Mouse (Mus musculus): ENCODE measurements at regions not wholly inside any gene's neighbourhood (a gene's known extent, or its start where the extent isn't known, plus 50 kb on each side); places are given as distances from the start of the nearest gene placed in this dataset.
"Not testable (repeated sequence)": the region's sequence is repeated elsewhere in the genome, so short reads cannot be mapped to it uniquely, and the experiment has no call there.

DNA sequence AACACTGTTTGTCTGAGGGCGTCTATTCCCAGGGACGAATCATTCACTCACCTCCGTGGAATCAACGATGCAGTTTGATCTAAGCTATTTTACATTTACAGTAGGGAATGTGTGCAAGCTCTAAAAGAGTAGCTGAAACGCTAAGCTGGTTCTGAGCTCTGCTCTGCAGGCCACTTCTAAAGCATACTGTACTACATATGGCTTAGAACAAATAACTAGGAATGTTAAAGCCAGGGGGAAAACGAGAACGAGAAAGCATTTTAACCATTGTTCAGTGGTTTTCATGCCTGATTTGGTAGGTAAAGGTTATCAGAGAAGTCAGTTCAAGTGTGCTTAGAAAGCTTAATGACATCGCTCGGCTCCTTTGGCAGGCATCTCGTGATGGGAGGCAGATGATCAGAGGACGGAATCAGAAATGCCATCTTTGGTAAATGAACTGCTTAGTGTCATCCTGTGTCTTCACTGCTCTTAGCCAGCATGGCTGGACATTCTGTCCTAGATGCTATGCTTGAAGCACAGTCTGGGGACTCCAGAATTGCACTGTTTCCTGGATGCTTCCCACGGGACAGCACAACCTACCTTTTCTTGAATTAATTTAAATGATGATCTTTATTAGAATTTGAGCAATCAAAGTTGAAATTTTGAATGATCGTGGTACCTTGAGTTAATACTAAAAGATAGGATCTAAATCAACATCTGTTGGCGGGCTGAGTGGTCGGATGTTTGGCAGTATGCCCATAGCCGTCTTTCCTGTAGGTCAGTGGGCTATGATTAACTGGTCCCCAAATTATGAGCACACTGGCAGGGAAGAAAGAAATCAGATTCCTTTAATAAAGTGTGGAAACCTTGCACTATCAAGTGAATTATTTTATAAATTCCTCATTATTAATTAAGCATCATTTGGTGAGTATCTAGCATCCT, 495.2 kb downstream of the Hace1 start:
- no peak for DNase-seq (ENCODE audit: low spot score in 2 of 2)

DNA sequence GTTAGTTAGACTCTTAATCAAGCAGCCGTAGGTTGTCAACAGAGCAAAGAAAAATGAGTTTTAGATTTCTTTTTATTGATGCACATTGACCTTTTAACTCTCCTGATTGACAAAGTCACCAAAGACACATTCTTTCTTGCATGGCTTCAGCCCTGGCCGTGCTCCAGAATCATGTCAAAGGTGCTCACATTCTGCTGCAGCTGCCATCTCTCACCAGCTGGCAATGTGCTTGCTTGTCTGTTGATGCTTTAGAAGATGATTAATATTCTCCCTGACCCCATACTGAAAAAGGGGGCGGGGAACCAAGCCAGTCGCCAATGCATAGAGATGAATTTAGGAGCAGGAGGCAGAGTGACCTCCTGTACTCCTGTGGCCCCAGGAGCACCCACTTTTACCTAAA, 510.1 kb downstream of the Hace1 start:
- DNase-seq (ENCODE audit: low spot score in 2 of 2): no peak

DNA sequence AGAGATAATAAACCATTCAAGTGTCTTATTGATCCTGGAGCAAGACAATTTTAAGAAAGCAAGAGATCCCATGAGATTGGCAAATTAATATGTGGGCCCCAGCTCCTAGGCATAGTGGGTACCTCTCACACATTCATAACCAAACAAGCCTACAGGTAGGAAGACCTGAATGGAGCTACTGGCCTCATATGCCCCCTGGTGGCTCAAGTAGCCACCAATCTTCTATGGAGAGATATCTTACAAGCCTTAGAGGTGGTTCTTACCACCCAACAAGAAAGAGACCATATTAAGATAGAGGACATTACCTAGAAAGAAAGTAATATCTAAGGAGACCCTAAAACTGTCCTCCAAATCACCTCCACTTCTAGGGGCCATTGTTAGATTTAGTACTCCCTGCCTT, 523.2 kb downstream of the Hace1 start:
- no peak for DNase-seq (ENCODE audit: low spot score in 2 of 2)

- no peak for DNase-seq (ENCODE audit: low spot score in 2 of 2)
These were observed 531.2 kb downstream of the Hace1 start for GRCm38 (mm10) chr10:46108810-46109209.

GRCm38 (mm10) chr10:46114631-46115130, 537.1 kb downstream of the Hace1 start:
- DNase-seq (ENCODE audit: low spot score in 2 of 2): no peak

GRCm38 (mm10) chr10:46122409-46122808, 544.8 kb downstream of the Hace1 start:
- not testable (repeated sequence) for DNase-seq (ENCODE audit: low spot score in 2 of 2)

GRCm38 (mm10) chr10:46123795-46124194, 546.2 kb downstream of the Hace1 start:
- no peak for DNase-seq (ENCODE audit: low spot score in 2 of 2)

DNA sequence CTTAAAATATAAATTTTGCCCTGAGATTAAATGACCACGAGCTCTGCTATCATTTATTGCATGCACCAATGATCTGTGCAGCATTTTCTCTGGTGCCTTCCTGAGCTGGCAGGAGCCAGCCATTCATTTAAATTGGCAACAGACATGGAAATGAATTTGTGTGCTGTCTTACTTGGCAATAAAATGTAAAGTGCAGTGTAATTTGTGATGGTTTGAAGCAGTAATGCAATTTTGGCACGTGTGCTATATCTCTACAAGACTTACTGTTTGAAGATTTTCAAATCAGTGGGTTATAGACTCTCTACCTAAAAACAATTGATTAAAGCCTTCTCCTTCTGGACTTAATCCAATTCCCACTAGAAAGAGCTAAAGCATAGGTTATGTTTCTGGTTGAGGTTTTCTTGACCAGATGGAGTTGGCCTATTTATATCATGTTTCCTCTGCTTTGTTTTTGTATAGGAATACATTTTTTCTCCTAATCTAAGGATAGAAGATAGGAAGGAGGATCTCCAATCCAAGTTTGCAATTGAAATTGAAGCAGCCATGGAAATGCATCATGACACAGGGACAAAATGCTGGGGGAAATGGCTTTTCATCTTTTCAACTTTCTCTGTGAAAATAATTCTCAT, 557.6 kb downstream of the Hace1 start:
- DNase-seq (ENCODE audit: low spot score in 2 of 2): no peak

DNA sequence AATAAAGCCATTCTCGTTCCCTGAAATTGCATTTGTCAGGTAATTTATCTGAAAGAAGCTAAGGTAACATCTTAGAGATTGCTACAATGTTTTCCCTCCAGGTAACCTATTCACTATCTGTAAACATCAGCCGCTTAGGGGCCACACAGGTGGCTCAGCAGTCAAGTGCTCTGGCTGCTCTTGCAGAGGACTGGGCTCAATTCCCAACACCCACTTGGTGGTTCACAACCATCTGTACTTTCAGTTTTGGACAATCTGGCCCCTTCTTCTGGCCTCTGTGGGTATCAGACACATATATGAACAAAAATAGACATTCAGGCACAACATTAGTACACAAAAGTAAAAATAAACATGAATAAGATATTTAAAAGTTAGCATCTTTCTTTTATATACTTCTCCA, 596.4 kb downstream of the Hace1 start:
- no peak for DNase-seq (ENCODE audit: low spot score in 2 of 2)

- no peak for DNase-seq (ENCODE audit: low spot score in 2 of 2)
These were observed 608.3 kb downstream of the Hace1 start for GRCm38 (mm10) chr10:46185763-46186458.

GRCm38 (mm10) chr10:46194143-46194542, 616.5 kb downstream of the Hace1 start:
- no peak for DNase-seq (ENCODE audit: low spot score in 2 of 2)

- no peak for DNase-seq (ENCODE audit: low spot score in 2 of 2)
These were observed 649.3 kb downstream of the Hace1 start for GRCm38 (mm10) chr10:46226837-46227402.

DNA sequence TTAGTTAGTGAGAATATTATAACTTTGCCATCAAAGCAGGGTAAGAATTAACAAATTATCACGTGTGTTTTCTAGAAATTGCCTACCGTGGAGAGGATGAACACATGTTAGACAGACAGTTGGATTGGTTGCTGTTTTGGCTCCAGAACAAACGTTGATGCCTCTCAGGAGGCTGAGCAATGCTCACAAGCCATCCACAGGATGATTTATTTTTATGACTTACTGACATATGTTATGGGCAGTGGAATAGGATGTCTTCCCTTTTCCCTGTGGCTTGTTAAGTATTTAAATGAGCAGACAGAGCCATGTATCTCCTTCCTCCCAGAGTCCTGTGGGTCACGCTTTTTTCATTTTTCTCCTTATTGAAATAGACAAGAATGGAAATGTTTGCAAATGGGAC, 652.0 kb downstream of the Hace1 start:
- no peak for DNase-seq (ENCODE audit: low spot score in 2 of 2)

- no peak for DNase-seq (ENCODE audit: low spot score in 2 of 2)
These were observed 658.0 kb downstream of the Hace1 start for GRCm38 (mm10) chr10:46235581-46235980.

- no peak for DNase-seq (ENCODE audit: low spot score in 2 of 2)
These were observed 677.9 kb downstream of the Hace1 start for GRCm38 (mm10) chr10:46255575-46255974.

DNA sequence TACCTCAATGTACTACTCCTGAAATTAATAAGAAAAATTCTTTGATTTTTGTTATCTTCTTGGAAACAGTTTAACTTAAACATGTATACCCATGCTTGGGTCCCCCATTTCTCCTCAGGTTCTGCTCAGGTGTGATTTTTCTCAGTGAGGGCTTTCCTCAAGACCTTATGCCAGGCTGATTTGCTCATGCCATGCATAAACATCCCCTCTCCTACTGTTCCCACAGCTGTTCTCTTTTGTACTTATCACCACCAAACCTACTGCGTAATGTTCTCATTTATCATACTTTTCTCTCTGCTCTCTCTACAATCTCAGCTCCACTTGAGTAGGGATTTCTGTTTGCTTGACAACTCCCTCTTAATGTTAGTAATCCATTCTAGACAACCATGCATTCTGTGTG, 692.1 kb downstream of the Hace1 start:
- no peak for DNase-seq (ENCODE audit: low spot score in 2 of 2)

DNA sequence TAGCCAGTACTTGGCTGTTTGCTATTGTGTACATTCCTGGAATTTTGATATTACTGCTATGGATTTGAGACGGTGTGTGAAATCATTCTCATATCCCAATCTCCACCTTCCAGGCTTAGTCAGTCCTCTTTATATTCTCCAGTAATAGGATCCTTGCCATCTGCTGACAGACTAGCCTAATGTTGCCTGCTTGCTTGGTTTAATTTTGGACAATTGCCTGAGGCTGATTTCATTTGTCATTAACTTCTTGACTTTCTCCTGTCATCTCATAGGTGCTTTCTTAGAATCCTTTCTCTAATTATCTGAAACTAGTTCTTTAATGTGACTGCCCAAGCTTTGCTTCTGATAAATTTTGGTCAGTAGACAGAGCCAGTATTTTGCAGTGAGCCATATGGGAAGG, 696.2 kb downstream of the Hace1 start:
- no peak for DNase-seq (ENCODE audit: low spot score in 2 of 2)

GRCm38 (mm10) chr10:46294290-46294689, 716.7 kb downstream of the Hace1 start:
- DNase-seq (ENCODE audit: low spot score in 2 of 2): no peak

DNA sequence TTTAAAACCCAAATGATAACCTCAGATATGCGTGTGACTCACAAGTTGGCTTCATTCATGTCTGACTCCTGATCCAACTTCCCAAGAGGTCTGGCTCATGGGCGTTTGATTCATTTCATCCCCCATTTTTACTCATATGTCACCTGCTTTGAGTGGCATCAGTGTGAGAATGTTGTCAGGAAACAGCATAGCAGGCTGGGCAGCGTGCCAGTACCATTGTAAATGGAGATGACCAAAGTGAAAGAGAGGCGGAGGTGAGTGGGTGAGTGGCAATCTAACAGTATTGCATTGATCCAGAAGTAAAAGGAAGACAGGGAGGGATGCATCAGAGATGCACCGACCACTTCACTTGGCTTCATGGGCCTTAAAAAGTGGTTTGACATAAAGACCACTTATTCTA, 720.7 kb downstream of the Hace1 start:
- no peak for DNase-seq (ENCODE audit: low spot score in 2 of 2)

DNA sequence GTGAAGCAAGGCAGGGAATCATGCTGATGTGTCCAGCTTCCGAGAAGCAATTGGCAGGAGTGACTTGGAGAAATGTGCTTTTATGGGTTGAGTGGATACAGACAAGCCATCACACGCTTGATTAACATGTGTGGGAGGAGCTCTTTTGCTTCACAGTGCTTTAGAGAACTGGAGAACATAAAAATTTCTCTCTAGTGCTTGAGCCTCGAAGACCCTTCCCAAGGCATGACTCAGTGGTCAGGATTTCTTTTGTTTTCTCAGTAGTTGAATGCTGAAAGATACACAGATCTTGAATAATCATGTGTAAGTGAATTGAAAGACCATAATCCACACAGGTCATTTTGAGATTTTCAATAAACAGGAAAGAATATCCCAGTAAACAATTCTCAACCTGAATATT, 721.9 kb downstream of the Hace1 start:
- no peak for DNase-seq (ENCODE audit: low spot score in 2 of 2)

DNA sequence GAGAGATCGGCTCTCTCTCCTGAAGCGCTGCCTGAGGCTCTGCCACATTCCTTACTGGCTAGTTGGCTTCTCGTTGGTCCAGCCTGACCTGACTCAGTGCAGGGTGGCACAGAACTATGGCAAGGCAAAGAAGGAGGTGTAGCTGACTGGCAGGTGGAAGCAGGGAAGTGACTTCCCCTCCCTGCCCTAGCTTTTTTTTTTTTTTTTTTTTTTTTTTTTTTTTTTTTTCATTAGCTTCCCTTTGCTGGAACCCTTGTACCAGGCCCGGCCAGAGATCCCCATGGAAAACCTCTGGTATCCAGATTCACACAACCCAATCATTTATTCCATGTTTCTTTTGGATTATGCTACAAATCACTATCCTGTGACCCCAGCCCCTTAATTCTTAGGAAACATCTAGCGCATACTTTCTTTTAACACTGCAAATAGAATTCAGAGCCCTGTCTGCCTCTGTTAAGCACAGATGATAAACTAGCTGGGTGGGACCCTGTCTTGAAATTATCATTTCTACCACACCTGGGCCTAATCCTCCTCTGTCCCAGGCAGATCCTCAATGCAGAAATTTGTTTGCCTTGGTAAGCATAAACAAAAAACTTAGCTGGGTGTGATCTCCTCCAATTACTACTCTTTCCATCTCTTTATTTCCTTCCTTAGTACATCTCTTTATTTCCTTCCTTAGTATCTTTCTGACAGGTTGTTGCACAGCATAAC, 742.9 kb downstream of the Hace1 start:
- no peak for DNase-seq (ENCODE audit: low spot score in 2 of 2)
